Mouse (Mus musculus): ENCODE results near the gene Dazap2.

DNA sequence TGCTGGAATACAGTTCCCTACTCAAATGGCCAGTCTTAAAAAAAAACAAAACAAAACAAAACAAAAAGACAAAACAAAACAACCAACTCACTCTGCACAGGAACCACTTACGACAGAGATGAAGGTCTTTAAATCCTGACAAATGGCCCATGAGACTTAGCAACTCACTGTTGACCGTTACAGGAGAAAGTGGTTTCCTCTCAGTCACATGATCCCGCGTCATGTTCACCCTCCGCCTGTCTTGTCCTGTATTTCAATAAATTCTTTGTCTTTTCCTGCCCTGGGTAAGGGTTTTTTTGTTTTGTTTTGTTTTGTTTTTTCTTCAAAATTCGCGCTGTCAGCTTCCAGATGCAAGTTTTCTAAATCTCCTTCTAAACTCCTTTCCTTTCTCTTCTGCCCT, 3.2 kb upstream of the Dazap2 start:
- no peak for TF ChIP-seq POLR2A (IDR thresholded peaks at IDR 0.05; ENCODE audit: low read depth, low read length)
- no peak for TF ChIP-seq USF2 (conservative IDR thresholded peaks at IDR 0.05; ENCODE audit: low read depth, low read length)
- TF ChIP-seq ZKSCAN1 (IDR thresholded peaks at IDR 0.05; ENCODE audit: borderline replicate concordance, low read depth, low read length): no peak
- TF ChIP-seq NELFE (IDR thresholded peaks at IDR 0.05; ENCODE audit: low read depth, low read length): no peak
- TF ChIP-seq TCF12 (IDR thresholded peaks at IDR 0.05; ENCODE audit: low read depth, low read length): no peak
- TF ChIP-seq CTCF (conservative IDR thresholded peaks at IDR 0.05 in 1 of 2, IDR thresholded peaks at IDR 0.05 in 1 of 2; ENCODE audit: low read depth in 2 of 2, low read length in 2 of 2): no peak
- no peak for TF ChIP-seq ZMIZ1 (IDR thresholded peaks at IDR 0.05; ENCODE audit: low read depth, low read length)
- no peak for TF ChIP-seq UBTF (IDR thresholded peaks at IDR 0.05; ENCODE audit: low read depth, low read length)
- no peak for TF ChIP-seq USF1 (IDR thresholded peaks at IDR 0.05; ENCODE audit: low read depth, low read length)
- TF ChIP-seq JUN (IDR thresholded peaks at IDR 0.05; ENCODE audit: insufficient read depth, low read depth, low read length): no peak
